Mouse (Mus musculus) thymus, postnatal 10 days (tissue): ENCODE data around the gene Exoc7.
A peak's percentile ranks its signal among the peaks of the same experiment; 100 is the strongest.

ENCODE experiments used
- DNase-seq, 2 experiments: peaks; one replicate each; pipeline ENCODE4 v3.0.0; 2021; ENCODE audit warnings: low spot score in 2 of 2

Exoc7 gene

DNA sequence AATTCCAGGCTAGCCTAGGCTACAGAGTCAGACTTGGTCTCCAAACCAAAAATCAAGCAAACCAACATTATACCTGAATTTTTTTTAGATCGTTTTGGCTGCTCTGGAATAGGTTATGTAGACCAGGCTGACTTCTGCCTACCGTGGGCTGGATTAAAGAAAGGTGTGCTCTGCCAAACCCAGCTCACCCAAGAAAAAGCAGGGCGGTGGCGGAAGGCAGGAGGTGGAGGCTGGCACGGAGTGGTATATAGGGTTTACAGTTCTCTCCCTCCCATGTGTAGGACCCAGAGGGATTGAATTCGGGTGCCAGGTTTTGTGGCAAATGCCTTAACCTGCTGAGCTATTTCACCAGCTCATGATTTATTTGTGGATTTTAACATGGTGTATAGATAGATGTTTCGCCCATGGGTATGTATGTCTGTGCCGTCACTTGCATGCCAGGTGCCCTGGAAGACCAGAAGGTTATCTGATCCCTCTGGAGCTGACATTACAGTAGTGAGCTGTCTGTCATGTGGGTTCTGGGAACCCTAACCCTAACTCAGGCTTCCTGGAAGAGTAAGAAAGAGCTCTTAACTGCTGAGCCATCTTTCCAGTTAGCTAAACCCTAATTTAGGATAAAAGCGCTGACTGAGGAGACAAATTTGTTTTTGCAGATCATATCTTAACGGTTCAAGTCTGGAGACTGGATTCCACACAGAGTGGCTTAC is at the start of gene Exoc7:
Gene Exoc7, minus strand, starts transcription at position 215 of the 707 bp plus-strand sequence.
- DNase-seq, result no peak

DNA sequence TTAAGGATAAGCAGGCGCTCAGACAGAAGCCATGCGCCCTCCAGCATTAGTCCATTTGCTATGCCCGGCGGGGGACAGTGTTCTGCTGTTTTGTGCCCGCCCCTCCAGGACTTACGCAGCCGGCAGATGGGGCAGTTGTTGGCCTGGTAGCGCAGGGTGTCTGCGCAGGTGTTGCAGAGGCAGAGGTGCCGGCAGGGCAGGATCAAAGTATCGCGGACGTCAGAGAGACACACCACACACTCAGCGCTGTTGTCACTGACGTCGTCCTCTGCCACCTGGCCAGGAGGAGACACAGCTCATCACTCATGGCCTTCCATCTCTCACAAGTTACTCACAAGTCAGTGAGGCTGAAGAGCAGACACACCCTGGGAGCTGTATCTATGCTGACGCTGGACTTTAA is 47.5 kb upstream of the Exoc7 start:
- peak; percentile 54 to 74 for DNase-seq

DNA sequence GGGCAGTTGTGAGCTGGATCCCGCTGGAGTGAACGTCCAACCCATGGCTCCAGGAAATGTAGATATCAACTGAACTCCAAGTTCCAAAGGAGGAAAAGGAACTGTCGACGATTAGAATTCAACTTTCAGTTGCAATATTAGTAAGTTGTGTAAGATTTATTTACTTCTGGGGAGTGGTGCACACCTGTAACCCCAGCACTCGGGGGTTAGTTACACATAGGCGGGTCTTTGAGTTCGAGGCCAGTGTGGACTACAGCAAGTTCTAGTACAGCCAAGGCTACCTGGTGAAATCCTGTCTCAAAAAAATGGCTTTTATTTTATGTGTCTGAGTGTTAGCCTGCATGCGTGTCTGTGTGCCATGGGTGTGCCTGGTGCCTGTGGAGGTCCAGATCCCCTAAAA is 46.5 kb upstream of the Exoc7 start:
- DNase-seq, result no peak

DNA sequence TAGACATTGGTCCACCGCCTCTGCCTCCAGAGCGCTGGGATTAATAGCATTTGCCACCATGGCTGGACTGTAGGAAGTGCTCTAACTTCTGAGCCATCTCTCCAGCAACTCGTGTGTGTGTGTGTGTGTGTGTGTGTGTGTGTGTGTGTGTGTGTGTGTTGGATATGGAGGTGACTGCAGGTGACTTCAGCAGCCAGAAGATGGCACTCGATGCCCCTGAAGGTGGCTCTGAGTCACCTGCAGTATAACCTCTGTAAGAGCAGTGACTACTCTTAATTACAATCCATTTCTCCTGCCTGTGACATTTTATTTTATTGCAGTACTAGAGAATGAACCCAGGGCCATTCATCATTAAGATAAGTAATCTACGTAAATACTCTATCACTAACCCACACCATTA is 44.3 kb upstream of the Exoc7 start:
- no peak for DNase-seq

DNA sequence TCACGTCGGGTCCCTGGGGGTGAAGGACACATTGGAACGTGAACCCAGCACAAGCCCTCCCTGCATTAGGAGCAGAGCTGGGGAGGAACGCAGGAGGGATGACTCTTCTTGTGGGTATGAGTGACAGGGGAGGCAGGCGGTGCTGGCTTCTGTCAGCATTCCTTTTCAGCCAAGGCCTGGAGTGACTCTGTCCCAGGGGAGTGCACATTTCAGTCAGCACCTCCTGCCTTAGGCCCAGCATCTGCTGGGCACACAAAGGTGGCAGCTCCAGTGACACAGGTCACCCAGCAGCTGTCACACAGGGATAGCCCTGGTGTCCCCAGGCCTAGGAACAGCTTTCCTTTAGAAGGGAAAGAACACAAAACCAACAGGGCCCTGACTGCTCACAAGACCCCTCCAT is 40.9 kb upstream of the Exoc7 start:
- DNase-seq, result no peak

DNA sequence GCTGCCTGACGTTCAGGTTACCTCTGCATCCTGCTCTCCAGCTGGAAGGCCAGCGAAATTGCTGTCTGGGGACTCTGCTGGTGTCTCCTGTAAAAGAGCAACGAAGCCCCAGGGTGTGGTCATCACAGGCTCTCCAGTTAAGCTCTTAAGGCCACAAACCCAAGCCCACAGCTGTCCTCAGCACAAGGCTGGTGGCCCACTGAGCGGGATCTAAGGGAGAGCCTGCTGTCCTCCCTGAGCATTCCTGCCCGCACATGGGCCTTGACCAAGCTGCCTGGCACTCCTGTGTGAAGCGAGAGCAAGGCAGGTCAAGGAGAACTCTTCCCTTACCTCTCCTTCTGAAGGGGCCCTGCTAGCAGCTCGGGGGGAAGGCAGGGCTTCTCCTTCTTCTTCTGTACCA is 40.0 kb upstream of the Exoc7 start:
- no peak for DNase-seq

DNA sequence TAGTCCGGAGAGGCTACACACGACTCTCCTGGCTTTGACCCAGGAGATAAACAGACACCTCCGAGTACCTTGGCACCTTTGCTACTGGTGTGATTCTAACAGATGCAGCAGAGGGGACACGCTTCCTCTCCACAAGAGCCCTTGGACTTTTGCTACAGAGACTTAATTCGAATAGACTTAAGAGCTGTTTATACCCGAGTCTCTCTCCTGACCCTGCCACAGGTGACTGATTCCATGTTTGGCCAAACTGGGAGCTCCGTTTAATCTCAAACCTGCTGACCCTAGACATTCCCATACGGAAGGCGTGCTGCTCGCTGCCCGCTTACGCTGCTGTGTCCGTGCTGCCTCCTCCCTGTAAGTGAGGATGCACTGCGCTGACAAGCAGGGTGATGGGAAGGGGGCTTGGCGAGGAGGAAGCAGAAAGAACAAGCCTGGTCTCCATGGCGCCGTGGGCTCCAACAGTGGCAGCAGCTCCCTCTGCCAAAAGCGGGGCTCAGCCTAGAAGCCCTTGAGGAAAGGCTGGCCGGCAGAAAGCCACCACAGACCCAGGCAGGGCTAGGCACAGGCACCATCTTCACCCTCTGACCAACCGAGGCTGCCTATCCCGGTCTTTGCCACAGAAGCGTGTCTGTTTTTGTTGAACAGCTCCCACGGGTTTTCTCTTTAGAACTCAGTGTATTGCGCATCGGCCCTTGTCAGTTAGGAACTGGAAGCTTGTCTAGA is 35.2 kb upstream of the Exoc7 start:
- no peak for DNase-seq

DNA sequence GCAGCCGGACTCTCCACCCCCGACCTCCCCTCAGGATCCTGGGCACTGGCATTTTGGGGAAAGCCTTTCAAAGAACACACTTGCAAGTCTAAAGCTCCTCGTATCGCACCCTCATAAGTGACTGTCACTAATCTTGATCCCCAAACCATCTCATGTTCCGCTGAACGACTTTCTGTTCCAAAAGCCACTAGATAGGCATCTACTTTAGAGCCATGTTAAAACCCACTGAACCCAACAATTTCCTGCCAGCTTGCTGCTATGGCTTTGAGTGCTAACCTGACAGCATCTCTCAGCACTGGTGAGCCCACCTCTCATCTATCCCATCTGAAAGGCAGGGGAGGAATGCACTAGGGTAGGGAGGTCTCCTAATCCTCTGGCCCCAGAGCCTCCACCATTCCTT is 30.5 kb upstream of the Exoc7 start:
- no peak for DNase-seq

DNA sequence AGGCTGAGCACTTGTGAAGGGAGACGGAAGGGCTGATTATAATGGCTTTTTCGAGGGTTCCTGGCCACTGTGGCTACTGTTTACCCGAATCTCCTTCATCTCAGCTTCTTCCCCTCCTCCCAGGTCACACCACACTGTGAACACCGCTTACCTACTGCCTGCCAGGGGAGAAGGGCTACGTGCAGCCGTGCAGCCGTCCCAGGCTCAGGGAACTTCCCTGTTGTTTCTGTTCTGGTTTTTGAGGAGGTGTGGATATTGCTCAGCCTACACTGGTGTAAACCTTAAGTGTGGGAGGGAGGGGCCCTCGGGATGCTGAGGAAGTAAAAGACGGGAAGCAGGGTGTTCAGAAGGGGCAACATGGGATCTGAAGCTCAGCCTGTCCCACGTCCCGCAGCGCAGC is 30.0 kb upstream of the Exoc7 start:
- DNase-seq, result no peak

DNA sequence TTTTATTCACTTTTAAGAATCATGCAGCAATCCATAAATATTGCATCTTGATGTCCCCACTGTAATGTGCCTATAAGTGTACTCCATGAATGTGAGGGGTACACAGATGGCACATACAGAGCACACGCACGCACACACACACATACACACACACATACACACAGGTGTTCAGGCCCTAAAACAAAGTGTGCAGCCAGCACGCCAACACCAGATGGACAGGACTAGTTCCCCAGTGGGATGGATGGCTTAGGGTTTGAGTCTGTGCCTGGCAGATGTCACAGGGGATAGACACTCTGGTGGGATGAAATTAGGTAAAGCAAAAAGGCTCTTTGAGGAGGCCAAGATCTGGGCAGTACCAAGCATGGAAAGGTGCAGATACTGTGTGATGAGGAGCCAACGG is 29.4 kb upstream of the Exoc7 start:
- DNase-seq, result no peak

DNA sequence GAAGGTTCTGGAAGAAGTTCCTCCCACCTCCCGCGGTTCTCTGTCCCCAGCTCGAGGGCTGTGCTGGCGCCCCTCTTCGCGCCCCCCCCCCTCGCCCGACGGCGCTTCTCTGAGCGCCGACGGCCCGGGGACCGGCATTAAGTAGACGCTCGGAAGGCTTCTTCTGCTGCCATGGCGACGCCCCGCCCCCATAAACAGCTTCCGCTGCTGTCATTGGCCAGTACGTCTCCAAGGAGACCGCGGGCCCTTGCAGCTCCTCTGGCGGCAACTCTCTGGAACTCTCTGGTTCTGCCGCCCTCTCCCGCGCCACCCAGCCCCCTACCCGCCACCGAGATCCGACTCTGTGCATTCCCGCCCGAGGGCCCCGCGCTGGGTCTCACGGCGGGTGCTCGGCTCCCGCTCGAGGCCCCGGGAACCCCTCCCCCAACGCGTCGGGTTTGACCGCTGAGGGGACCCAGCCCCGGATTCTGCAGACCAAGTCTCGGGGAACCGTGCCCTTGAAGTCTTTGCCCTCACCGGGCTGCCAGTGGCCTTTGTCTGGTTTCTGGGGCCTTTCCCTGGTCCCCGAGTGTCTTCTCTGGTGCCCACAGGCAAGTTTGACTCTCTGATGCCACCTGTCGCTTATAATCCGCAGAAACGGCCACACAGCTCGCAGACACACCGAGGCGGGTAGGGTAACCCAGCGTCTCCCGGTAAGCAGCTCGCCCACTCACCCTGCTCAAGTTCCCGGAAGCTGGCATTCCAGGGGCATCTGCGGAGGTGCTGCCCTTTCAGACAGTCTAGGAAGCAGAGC is 28.4 kb upstream of the Exoc7 start, which contains the start of gene Foxj1:
Gene Foxj1, minus strand, starts transcription at position 156 of the 793 bp plus-strand sequence.
- peak; percentile 96 to 98 for DNase-seq

DNA sequence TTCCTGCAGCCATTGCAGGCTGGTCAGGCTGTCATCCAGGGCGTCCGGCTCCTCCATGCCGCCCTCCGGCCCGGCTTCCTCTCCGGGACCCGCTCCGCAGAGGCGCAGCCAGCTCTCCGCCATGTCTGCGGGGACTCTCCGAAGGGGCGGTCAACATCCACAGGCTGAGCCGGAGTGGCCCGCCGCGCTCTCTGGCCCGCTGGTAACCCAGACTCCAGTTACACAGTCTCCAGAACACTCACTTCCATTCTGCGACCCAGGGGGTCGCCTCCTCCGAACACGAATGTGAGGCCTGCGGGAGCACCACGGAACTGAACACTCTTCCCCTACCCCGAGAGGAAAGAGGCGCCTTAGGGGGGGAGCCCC is 27.4 kb upstream of the Exoc7 start:
- no peak for DNase-seq

DNA sequence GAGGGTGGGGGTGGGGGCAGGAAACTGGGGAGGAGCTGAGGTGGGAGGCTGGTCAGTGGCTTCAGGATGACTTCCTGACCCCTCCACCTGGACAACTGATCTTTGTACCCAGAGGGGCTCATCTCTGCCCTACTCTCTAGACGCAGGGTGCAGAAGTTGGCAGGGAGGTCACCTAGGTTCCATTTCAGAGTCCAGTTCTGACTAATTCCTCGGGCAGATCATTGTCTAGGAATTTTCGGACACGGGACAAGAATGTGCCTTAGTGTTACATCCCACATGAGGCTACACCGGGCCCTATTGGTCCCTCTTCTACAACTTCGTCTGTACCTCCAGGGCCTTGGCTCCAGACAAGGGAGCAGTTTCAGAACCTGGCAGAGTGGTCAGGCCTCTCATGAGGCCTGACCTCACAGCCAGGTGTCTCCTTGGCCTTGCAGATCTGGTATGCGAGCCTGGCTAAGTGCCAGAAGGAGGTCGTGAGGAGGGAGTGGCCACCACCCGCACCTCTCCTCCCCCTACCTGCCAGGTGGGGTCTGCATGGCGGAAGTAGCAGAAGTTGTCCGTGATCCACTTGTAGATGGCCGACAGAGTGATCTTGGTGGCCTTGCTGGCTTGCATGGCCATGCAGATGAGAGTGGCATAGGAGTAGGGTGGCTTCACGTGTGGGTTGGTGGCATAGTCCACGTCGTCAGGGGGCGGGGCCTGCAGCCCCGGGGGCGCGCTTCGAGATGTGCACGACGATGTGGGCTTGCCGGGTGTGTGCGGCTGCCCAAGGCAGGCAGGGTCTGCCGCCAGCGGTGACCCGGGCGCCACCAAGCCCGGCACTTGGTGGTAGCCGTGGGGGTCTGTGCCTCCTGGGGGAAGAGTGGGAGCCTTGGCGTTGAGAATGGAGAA is 26.7 kb upstream of the Exoc7 start:
- no peak for DNase-seq

DNA sequence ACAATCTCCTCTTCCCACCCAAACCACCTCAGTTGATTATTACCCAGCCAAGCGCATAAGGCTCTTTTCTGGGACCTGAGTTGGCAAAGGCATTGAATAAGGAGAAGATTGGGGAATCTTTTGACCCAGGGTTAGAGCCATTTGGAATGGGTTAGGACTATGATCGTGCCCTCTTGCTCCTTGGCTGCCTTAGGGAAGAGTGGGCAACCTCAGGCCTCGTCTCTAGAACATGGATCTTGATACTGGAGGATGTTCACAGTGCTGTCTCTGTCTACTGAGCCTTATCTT is 25.9 kb upstream of the Exoc7 start:
- no peak for DNase-seq

DNA sequence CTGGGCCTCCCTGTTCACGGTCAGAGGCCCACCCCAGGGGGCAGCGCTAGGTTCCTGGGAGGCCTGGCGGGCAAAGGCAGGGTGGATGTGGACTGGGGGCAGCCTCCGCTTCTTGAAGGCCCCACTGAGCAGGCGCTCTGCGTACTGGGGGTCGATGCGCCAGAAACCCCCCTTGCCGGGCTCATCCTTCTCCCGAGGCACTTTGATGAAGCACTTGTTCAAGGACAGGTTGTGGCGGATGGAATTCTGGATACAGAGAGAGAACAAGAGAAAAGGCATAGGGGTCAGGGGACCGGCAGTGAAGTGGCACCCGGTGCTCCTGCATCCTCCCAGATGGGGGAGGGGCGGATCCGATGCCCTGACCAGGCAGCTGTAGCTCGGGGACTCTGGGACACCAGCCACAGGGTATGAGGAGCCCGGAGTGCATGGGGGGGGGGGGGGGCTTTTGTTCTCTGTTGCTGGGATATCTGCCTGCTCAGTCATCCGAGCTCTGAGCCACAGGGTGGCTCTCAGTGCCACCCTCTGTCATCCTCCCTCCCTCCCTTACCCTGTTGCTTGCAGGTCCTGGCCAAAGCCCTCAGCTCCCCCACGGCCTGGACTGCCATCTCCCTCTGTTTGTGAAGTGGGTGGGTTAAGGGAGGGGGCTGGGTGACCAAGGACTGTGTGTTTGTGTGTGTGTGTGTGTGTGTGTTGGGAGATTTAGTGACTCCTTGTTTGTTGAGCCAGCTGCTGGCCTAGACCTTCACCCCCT is 25.4 kb upstream of the Exoc7 start:
- DNase-seq, result no peak

DNA sequence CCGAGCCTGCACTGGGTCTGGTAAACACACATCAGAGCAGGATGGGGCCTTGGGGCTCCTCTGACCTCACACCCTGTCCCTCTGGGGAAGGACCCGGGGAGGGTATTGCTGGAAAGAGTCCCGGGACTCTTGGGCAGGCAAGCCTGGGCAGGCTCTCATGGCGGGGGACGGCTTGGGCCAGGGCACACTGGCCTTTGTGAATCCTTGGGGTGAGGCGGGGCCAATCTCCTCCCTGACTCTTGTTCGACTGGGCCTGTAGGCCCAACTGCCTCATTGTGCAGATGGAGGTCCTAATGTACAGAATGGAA is 23.1 kb upstream of the Exoc7 start:
- DNase-seq, result no peak

DNA sequence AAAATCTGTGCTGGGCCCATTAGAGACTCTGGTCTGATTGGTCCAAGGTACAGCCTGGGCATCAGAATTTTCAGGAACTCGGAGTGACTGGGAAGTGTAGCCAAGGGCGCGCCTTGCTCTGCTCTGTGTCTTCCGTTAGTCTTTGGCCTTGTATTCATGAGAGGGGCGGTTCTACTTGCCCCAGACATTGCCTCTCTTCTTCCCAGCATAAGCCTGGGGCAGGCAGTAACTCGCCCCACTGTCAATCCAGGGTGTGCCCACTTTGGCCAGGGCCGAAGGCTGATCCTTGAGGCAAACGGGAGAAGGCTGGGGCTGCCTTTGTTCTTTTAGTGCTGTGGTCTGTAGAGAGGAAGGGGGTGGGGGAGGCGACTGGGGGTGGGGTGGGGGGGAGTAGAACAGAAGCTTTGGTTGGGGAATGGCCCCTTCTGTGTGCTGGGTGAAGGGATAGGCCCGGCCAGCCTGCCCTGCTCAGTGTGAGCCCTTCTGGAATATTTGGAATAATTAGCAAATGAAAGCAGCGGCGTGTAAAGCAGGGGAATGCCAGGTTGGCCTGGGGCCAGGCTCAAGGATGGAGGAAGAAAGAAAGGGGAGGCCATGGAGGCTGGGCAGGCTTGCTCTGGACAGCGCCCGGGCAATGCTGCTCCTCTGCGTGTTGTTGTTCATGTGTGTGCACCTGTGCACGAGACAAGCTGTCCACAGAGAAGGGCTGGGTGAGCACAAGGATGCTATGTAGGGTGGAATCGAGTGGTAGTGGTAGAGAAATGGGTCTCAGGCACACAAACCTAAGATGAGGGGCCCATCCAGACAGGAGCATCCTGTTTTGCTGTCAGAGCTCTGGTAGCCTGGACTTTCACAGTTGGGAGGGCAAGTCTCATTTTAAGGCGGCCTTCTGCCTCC is 22.5 kb upstream of the Exoc7 start:
- no peak for DNase-seq

DNA sequence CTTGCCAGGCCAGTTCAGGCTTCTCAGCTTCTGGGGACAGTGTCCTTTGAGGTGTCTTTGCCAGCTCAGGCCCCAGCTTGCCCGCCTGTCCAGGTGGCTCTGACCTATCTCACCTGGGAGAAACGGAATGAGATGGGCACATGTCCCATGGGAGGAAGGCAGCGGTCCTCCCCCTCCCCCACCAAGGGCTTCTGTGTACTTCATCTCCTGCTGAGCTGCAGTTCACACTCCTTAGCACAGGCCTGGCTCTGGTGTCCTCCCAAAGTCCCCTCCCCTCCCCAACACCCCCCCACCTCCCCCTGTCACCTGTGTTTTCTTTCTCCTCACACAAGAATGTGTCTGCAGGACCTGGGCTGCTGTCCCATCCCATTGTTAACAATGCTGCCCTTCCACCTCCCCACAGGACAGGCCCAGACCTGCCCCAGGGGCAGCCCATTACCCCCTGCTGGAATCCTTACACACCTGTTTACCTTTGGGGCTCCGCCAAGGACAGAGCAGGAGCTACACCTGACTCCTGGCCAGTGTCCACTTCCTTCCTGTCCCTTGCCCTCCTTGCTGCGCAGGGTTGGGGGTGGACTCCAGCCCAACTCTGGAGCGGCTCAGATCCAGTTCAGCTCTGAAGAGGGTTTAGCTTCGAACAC is 20.1 kb upstream of the Exoc7 start:
- no peak for DNase-seq

DNA sequence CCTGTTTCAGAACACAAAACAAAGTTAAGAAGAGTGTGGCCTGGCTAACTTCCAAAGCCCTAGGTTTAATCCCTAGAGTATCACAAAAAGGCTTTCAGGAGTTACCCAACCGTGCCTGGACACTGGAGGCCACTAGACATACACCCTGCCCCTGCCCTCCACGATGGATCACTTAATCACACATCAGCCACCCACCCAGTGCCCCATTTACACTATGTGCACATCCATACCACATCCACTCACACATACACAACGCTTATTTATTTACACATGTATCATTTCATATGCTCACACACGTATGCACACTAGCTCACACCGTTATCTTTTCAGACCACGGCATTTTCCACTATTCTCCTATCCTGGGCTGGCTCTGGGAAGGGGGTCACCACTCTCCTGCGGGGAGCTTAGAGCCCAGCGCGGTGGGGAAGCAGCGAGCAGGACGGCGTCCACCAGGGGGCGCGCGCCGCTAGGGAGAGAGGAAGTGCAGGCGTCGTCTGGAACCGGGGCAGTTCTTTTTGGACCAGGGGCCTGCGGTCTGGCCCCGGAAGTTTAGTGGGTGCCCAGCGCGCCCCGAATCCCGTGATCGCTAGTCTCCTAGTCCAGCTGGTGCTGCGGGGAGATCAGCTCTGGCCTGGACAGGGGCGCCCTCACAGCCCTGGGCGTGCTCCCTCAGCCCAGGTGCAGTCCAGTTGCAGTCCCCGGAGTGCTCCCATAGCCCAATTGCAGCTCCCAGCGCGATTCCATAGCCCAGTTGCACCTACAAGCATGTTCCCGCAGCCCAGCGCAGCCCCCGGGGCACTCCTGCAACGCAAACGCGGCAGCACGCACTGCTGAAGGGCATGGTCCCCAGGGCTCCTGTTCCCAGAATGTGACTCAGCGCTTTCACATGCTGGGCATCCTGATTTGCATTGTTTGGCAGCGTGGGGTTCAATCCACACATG is 12.0 kb upstream of the Exoc7 start:
- DNase-seq, result peak; percentile 67 to 96
